Mouse (Mus musculus) midbrain, embryonic 12.5 days (tissue): Measurements from ENCODE around the gene Frmd5. TPM values are rescaled to one million over a fixed set of nuclear protein-coding genes. Genes with fewer than 3 reads are reported as not detected.

Source experiments
- ATAC-seq: fragments of 200-750 bp; cut with Nextera tagmentation; 2 replicates; pipeline ENCODE4 v1.8.0; 2017; ENCODE audit warnings: low read depth, moderate TSS enrichment, moderate library complexity; ENCODE audit not compliant: low FRiP score
- H3K27ac ChIP-seq: fragments of 300-500 bp; sonication (generic); replicated peaks from 2 replicates; pipeline ENCODE4 v1.5.1; 2016; ENCODE audit warnings: mild to moderate bottlenecking
- H3K27me3 ChIP-seq: fragments of 300-500 bp; sonication (generic); 2 replicates; pipeline ENCODE4 v1.6.1; 2016; ENCODE audit warnings: mild to moderate bottlenecking
- H3K36me3 ChIP-seq: fragments of 300-500 bp; sonication (generic); 2 replicates; pipeline ENCODE4 v1.6.1; 2016
- H3K4me1 ChIP-seq: fragments of 300-500 bp; sonication (generic); 2 replicates; pipeline ENCODE4 v1.6.1; 2016
- H3K4me2 ChIP-seq: fragments of 300-500 bp; sonication (generic); replicated peaks from 2 replicates; pipeline ENCODE4 v1.6.1; 2016; ENCODE audit warnings: mild to moderate bottlenecking, moderate library complexity
- H3K4me3 ChIP-seq: fragments of 300-500 bp; sonication (generic); 2 replicates; pipeline ENCODE4 v1.5.1; 2016; ENCODE audit warnings: mild to moderate bottlenecking
- H3K9ac ChIP-seq: fragments of 300-500 bp; sonication (generic); replicated peaks from 2 replicates; pipeline ENCODE4 v1.6.1; 2016; ENCODE audit warnings: mild to moderate bottlenecking, moderate library complexity
- H3K9me3 ChIP-seq: fragments of 300-500 bp; sonication (generic); 2 replicates; pipeline ENCODE4 v1.6.1; 2016; ENCODE audit warnings: mild to moderate bottlenecking
- WGBS: fragments of 180-500 bp; shearing (Covaris S2); methylation state at CpG from one replicate; pipeline ENCODE4 v1.1.7; 2016; 5-methylcytosine and 5-hydroxymethylcytosine counted together
- polyA plus RNA-seq: library from polyadenylated mRNA; unstranded; fragments of >200 nt; fragmentation: Nextera tagmentation; extraction: Ambion mirVana; gene quantifications from 2 replicates; pipeline ENCODE4 v1.2.1, GENCODE M21; 2016

Gene Frmd5
- polyA plus RNA-seq, 1 experiment from 2014 or later: 22.0 TPM

DNA sequence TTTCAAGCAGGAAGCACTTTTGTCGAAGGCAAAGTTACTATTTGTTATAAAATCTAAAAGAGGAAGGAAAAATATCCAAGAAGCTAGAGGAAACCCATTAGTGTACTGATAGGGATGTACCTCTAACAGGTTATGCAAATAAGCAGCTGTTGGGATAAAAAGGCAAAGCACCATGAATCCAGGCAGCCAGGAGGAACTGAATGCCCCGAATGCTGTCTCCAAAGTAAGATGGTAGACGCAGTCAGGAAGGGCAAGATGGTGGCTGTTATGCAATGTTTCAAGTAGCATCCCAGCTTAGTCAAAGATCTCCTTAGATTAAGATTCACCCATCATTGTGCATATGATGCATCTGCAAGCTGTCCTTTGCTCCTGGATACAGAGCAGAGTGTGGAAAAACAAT, 2.2 kb upstream of the Frmd5 start:
- H3K9me3 ChIP-seq: no peaks in the 10 kb centered on the region
- no peak overlapping the region for H3K9ac ChIP-seq
- peaks cover 16% of the 10 kb centered on the region for H3K27me3 ChIP-seq
- no peaks in the 10 kb centered on the region for H3K36me3 ChIP-seq
- H3K4me3 ChIP-seq: no peak overlapping the region
- H3K4me1 ChIP-seq: peaks cover 15% of the 10 kb centered on the region
- ATAC-seq: no peak
- no peak overlapping the region for H3K27ac ChIP-seq
- WGBS: 78% methylated on average over 3 of the region's 3 CpGs
- no peak overlapping the region for H3K4me2 ChIP-seq

DNA sequence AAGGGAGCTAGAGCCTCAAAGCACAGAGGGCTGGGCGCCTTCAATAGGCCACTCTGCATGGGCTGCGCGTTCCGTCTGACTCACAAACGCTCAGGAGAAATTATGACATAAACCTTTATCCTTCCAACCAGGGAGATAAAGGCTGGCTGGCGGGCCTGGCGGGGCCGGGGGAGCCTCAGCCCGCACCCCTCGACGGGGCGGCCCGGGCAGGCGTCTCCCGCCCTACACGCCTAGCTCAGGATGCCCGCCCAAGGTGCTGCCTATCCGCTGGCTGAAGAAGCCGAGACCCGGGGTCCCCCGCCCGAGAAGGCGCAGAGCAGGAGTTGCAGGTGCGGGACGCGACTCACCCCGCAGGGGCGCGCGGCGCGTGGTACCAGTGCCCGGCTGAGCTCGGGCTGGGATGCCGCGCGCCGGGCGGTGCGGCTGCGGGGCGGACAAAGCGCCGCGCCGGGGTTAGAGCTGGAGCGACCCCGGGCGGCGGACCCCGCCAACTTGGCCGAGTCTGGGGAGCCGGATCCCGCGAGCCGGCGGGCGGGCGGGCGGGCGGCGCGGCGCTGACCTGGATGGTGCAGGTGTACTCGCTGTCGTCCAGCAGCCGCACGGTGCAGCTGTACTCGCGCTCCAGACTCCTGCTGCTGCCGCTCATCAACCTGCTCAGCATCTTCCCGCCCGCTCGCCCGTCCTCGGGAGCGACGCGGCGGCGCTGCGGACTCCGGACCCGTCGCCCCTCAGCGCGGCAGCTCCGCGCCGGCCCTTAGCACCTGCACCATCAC, 530 bp downstream of the Frmd5 start:
- Histone ChIP-seq H3K27me3 (peaks cover 16% of the 10 kb centered on the region), H3K4me2 (peak overlapping the region; percentile 79), H3K36me3 (no peaks in the 10 kb centered on the region), H3K4me1 (peaks cover 23% of the 10 kb centered on the region), H3K4me3 (peak overlapping the region; percentile 81), H3K9ac (peak overlapping the region; percentile 88), H3K27ac (peak overlapping the region; percentile 93), H3K9me3 (no peaks in the 10 kb centered on the region)
- WGBS: under 1% methylated on average over 62 of the region's 90 CpGs
- ATAC-seq: peak; percentile 81

DNA sequence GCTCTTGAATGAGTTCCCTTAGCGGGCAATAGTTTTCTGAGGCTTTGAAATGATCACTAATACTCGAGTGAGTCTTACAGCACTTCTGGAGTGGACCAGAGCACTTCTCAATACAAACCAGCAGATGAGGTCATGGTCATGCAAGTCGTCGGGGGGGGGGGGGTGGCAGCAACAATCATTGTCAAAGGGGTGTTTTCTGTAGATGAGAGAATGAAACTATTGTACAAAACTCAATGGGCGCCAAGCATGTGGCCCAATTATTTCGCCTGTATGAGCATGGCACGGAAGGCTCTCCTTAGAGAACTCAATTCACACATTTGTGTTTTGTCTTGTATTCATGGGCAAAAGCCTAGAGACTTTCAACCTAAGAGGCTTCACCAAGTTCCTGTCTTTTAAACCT, 7.8 kb downstream of the Frmd5 start:
- Histone ChIP-seq H3K4me3 (no peak overlapping the region), H3K4me1 (peaks cover 8% of the 10 kb centered on the region), H3K36me3 (no peaks in the 10 kb centered on the region), H3K27me3 (no peaks in the 10 kb centered on the region), H3K9me3 (no peaks in the 10 kb centered on the region), H3K4me2 (no peak overlapping the region), H3K9ac (no peak overlapping the region), H3K27ac (no peak overlapping the region)
- no peak for ATAC-seq
- WGBS: 84% methylated on average over 7 of the region's 7 CpGs

DNA sequence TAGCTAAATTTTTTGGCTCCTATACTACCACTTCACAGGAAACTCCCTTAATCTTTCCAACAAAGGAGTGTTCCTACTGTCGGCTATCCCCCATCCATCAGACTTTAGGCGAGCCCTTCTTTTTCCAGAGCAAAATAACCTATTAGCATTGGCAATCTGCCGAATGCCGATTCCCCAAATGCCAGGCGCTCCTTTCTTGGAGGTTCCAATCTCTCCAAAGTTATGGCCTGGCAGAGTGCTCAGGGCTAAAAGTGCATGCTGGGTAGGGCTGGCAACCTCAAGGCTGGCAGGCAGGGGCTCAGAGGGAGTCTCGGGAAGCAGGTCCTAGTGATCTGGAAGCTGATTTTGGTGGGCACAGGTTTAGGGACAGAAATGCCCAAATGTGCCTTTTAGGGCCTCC, 10.9 kb downstream of the Frmd5 start:
- H3K4me2 ChIP-seq: no peak overlapping the region
- no peaks in the 10 kb centered on the region for H3K36me3 ChIP-seq
- H3K27me3 ChIP-seq: no peaks in the 10 kb centered on the region
- no peaks in the 10 kb centered on the region for H3K9me3 ChIP-seq
- H3K4me3 ChIP-seq: no peak overlapping the region
- H3K4me1 ChIP-seq: no peaks in the 10 kb centered on the region
- no peak overlapping the region for H3K27ac ChIP-seq
- no peak for ATAC-seq
- WGBS: 91% methylated on average over 6 of the region's 6 CpGs
- no peak overlapping the region for H3K9ac ChIP-seq

DNA sequence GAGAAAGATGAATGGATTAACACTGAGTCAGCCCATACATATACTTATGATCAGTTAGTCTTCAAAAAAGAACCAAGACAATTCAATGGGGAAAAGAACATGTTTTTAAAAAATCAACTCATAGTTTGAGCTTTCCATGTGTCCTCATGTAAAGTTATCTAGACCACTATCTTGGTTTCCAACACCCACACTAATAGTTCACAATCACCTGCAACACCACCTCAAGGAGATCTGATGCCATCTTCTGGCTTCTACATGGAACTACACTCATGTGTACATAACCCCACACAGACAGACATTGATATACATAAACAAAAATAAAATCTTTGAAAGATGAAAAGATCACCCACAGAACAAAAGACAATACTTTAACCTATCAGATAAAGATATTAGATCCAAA, 17.1 kb downstream of the Frmd5 start:
- H3K4me2 ChIP-seq: no peak overlapping the region

DNA sequence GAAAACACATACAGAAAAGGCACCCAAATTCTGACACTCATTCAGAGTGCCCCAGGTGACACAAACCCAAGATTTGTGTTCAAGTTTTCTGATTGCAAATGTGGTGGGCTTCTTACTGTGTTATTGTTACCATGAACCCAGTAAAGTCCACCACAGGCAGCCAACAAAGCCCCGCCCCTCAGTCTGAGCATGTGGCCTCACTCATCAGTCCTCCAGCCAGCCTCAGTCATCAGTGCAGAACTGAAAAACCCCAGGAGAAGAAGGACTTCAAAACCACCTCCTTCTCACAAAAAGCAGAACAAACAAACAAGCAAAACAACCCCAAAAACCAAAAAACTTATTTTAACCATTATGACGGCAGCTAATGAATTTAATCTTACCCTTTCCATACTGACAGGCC, 18.5 kb downstream of the Frmd5 start:
- no peak for ATAC-seq
- Histone ChIP-seq H3K36me3 (0 out of 2 replicates have a peak, but pooled peaks cover 6% of the 10 kb centered on the region), H3K27ac (no peak overlapping the region), H3K9ac (no peak overlapping the region), H3K4me1 (no peaks in the 10 kb centered on the region), H3K4me2 (no peak overlapping the region), H3K4me3 (no peak overlapping the region), H3K9me3 (no peaks in the 10 kb centered on the region), H3K27me3 (no peaks in the 10 kb centered on the region)
- WGBS: 89% methylated on average over 2 of the region's 2 CpGs

More for the DNA sequence above, 17.1 kb downstream of the Frmd5 start:
- Histone ChIP-seq H3K9ac (no peak overlapping the region), H3K4me1 (no peaks in the 10 kb centered on the region), H3K27ac (no peak overlapping the region), H3K27me3 (no peaks in the 10 kb centered on the region), H3K36me3 (0 out of 2 replicates have a peak, but pooled peaks cover 6% of the 10 kb centered on the region), H3K4me3 (no peak overlapping the region), H3K9me3 (no peaks in the 10 kb centered on the region)
- ATAC-seq: no peak

DNA sequence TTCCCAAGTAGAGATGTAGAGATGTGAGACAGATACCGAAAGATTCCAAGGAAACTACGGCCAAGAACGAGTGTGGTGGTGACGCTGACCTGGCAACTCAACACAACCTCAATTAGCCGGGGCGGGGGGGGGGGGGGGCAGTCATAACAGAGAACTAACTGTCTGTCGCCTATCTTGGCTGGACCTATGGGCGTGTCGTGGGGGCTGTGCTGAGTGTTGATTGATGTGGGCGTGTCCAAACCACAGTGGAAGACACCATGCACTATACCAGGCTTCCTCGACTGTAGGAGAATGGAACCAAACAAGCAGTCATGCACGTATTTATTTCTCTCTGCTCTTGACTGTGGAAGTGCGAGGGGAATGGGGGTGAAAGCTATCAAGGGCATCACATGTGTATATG, 19.1 kb downstream of the Frmd5 start:
- Histone ChIP-seq H3K27me3 (no peaks in the 10 kb centered on the region), H3K4me3 (no peak overlapping the region), H3K36me3 (0 out of 2 replicates have a peak, but pooled peaks cover 6% of the 10 kb centered on the region), H3K4me2 (no peak overlapping the region), H3K9me3 (no peaks in the 10 kb centered on the region), H3K4me1 (no peaks in the 10 kb centered on the region), H3K9ac (no peak overlapping the region), H3K27ac (no peak overlapping the region)
- ATAC-seq: no peak
- WGBS: 79% methylated on average over 13 of the region's 13 CpGs

DNA sequence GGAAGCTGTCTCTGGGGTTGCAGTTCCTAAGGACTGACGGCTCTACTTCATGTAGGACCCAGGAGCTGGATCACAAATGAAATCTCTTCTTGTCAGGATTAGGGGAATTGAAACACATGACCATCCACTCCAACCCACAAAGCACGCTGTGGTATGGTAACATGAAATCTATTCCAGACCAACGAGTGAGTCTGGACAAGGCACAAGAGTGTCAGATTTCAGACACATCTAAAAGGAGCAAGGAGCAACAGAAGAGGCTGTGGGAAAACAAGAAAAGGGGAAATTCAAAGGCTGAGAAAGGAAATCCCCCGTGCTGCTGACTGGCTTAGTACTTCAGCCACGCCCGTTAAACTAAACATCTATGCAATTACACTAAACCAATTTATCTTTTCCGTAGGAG, 19.6 kb downstream of the Frmd5 start:
- no peak for ATAC-seq
- H3K9me3 ChIP-seq: no peaks in the 10 kb centered on the region
- no peak overlapping the region for H3K9ac ChIP-seq
- H3K27me3 ChIP-seq: no peaks in the 10 kb centered on the region
- no peak overlapping the region for H3K4me3 ChIP-seq
- 0 out of 2 replicates have a peak, but pooled peaks cover 6% of the 10 kb centered on the region for H3K36me3 ChIP-seq
- 55% methylated on average over 7 of the region's 7 CpGs for WGBS
- H3K27ac ChIP-seq: no peak overlapping the region
- no peaks in the 10 kb centered on the region for H3K4me1 ChIP-seq
- H3K4me2 ChIP-seq: no peak overlapping the region

DNA sequence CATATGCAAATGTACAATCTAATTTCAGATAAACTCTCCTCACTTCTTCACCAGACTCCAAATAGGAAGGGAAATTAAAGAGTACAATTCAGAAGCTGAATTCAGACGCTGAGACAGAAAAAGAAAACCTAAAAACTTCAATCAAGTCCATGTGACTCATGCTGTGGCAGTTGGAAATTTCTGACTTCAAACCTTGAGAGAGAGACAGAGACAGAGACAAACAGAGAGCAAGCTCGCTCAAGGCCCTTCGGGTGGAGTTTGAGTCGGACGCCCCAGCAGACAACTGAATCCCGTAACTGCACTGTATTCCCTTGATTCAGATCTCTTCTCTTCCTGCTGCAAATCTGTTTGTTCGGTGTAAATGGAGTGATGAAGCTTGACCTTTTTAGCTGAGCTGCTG, 30.7 kb downstream of the Frmd5 start:
- H3K9ac ChIP-seq: no peak overlapping the region
- 0 out of 2 replicates have a peak, but pooled peaks cover 7% of the 10 kb centered on the region for H3K4me1 ChIP-seq
- WGBS: 68% methylated on average over 7 of the region's 7 CpGs
- no peaks in the 10 kb centered on the region for H3K9me3 ChIP-seq
- ATAC-seq: no peak
- no peak overlapping the region for H3K4me2 ChIP-seq
- no peaks in the 10 kb centered on the region for H3K27me3 ChIP-seq
- H3K27ac ChIP-seq: no peak overlapping the region
- H3K36me3 ChIP-seq: no peaks in the 10 kb centered on the region
- no peak overlapping the region for H3K4me3 ChIP-seq

DNA sequence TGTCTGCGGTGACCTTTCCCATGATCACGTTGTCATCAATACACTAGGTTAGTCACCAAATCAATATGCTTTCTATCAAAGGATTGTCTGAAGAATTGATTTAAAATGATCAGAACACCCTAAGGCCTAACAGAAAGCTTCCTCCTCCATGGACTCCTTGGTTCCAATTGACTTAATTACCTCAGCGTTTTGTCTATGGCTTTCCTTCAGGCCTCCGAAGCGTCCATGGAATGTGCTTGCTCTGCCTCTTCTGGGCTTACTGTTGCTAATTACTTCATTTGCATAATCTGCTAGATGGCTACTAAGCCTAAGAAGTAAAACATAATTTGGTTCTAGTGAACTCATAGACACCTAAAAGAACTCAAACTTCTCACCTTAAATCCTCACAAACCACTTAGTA, 42.0 kb downstream of the Frmd5 start:
- 48% methylated on average over 5 of the region's 5 CpGs for WGBS
- Histone ChIP-seq H3K4me1 (no peaks in the 10 kb centered on the region), H3K4me2 (no peak overlapping the region), H3K9ac (no peak overlapping the region), H3K36me3 (peaks cover 3% of the 10 kb centered on the region), H3K27me3 (no peaks in the 10 kb centered on the region), H3K4me3 (no peak overlapping the region), H3K27ac (no peak overlapping the region), H3K9me3 (0 out of 2 replicates have a peak, but pooled peaks cover 5% of the 10 kb centered on the region)
- ATAC-seq: no peak

DNA sequence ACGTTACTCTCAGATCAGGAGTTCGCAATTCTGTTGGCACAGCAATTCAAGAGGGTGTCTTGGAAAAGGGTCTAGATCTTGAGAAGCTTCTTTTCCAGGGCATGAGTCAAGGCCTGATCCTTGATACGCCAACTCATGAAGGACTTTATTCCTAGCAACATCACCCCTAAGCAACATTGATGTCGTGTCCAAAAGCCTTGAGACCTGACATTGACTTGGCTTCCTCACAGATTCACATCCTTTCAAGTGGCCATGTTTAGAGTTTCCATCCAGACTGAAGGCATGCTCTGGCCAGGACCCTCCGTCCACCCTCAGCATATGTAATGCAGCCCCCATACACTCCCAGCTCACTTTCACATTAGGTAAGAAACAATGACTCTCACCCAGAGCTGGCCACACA, 45.0 kb downstream of the Frmd5 start:
- Histone ChIP-seq H3K27me3 (no peaks in the 10 kb centered on the region), H3K4me3 (no peak overlapping the region), H3K4me2 (no peak overlapping the region), H3K9ac (no peak overlapping the region), H3K4me1 (no peaks in the 10 kb centered on the region), H3K36me3 (no peaks in the 10 kb centered on the region), H3K27ac (no peak overlapping the region), H3K9me3 (no peaks in the 10 kb centered on the region)
- no peak for ATAC-seq
- WGBS: 95% methylated on average over 5 of the region's 5 CpGs

DNA sequence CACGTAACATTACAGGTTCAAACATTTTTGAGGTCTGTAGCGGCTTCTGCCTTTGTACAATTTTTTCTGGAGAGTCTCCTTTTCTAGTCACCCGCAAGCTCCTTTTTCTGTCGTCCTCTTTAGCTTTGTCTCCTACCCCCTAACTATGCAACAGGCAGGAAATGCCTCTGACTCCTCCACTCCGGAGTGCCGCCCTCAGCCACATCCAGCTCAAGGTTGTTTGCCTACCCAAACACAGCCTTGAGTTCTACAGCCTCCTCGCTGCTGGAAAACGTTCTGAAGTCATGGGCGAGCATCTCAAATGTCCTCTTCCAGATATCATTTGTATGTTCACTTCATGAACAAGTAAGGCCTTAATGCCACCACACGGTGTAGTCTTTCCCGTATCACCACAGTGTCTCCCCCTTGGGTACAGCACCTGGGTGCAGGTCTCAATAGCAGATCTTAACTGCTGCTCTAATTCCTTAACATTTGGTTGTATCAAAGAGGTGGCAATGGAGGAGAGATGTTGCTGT, 45.5 kb downstream of the Frmd5 start:
- H3K4me2 ChIP-seq: no peak overlapping the region
- no peaks in the 10 kb centered on the region for H3K27me3 ChIP-seq
- no peaks in the 10 kb centered on the region for H3K36me3 ChIP-seq
- ATAC-seq: no peak
- H3K9me3 ChIP-seq: no peaks in the 10 kb centered on the region
- H3K4me1 ChIP-seq: no peaks in the 10 kb centered on the region
- no peak overlapping the region for H3K9ac ChIP-seq
- no peak overlapping the region for H3K4me3 ChIP-seq
- WGBS: 91% methylated on average over 11 of the region's 11 CpGs
- H3K27ac ChIP-seq: no peak overlapping the region
